Mouse (Mus musculus) midbrain, embryonic 10.5 days (tissue): ENCODE data around the gene Cavin1. TPM values are rescaled to one million over a fixed set of nuclear protein-coding genes. Genes with fewer than 3 reads are reported as not detected.

Experiments used
- DNase-seq: peaks from one replicate; pipeline ENCODE4 v3.0.0-alpha.2; 2017; ENCODE audit warnings: low spot score
- H3K27ac ChIP-seq: fragments of 300-500 bp; sonication (generic); replicated peaks from 2 replicates; pipeline ENCODE4 v1.5.1; 2016; ENCODE audit warnings: mild to moderate bottlenecking
- H3K27me3 ChIP-seq: fragments of 300-500 bp; sonication (generic); 2 replicates; pipeline ENCODE4 v1.6.1; 2016; ENCODE audit warnings: low read depth, mild to moderate bottlenecking; ENCODE audit not compliant: poor library complexity, severe bottlenecking
- H3K36me3 ChIP-seq: fragments of 300-500 bp; sonication (generic); 2 replicates; pipeline ENCODE4 v1.6.1; 2016; ENCODE audit warnings: mild to moderate bottlenecking, moderate library complexity
- H3K4me1 ChIP-seq: fragments of 300-500 bp; sonication (generic); 2 replicates; pipeline ENCODE4 v1.6.1; 2016
- H3K4me3 ChIP-seq: fragments of 300-500 bp; sonication (generic); 2 replicates; pipeline ENCODE4 v1.5.1; 2016; ENCODE audit warnings: mild to moderate bottlenecking, moderate library complexity
- H3K9me3 ChIP-seq: fragments of 300-500 bp; sonication (generic); replicated peaks from 2 replicates; pipeline ENCODE4 v1.6.1; 2016; ENCODE audit warnings: mild to moderate bottlenecking
- WGBS: fragments of 180-500 bp; shearing (Covaris S2); methylation state at CpG from one replicate; pipeline ENCODE4 v1.1.7; 2016; 5-methylcytosine and 5-hydroxymethylcytosine counted together
- polyA plus RNA-seq: library from polyadenylated mRNA; unstranded; fragments of >200 nt; fragmentation: Nextera tagmentation; extraction: Ambion mirVana; gene quantifications from 2 replicates; pipeline ENCODE4 v1.2.1, GENCODE M21; 2016

Cavin1 gene
- polyA plus RNA-seq, 1 experiment from 2014 or later, result 16.7 TPM

GRCm38 (mm10) chr11:100962371-100962911 is 8.2 kb downstream of the Cavin1 start:
- no peaks in the 10 kb centered on the region for H3K9me3 ChIP-seq
- no peak for DNase-seq
- WGBS, result 76% methylated on average over 9 of the region's 9 CpGs
- H3K27ac ChIP-seq, result no peak overlapping the region
- H3K27me3 ChIP-seq, result peaks cover 83% of the 10 kb centered on the region
- peaks cover 14% of the 10 kb centered on the region for H3K4me1 ChIP-seq
- no peak overlapping the region for H3K4me3 ChIP-seq
- no peaks in the 10 kb centered on the region for H3K36me3 ChIP-seq

DNA sequence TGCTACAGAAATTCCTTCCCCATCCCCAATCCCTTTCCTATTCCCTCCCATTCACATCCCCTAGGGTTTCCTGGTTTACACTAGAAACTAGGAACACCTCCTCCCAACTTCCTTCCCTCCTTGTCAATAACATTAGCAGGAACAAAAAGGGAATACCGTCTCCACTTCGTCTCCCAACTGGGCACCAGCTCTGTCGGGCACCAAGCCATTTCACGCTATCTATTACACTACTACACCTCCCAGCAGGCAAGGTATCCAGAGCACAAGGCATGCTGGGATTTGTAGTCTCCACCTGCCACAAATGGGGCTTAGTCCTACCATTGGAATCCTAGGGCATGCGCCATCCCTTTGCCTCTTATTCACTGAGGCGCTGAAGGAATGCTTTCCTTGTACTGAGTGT is 10.1 kb downstream of the Cavin1 start:
- Histone ChIP-seq H3K9me3 (no peaks in the 10 kb centered on the region), H3K4me3 (peak overlapping the region; percentile 25; the same call in 1 of the 2 replicates), H3K27ac (no peak overlapping the region), H3K27me3 (peaks cover 78% of the 10 kb centered on the region), H3K36me3 (no peaks in the 10 kb centered on the region), H3K4me1 (peaks cover 14% of the 10 kb centered on the region)
- WGBS, result 7% methylated on average over 6 of the region's 6 CpGs
- DNase-seq, result no peak

- peaks cover 71% of the 10 kb centered on the region for H3K27me3 ChIP-seq
- no peak for DNase-seq
- no peaks in the 10 kb centered on the region for H3K9me3 ChIP-seq
- H3K4me1 ChIP-seq, result peaks cover 14% of the 10 kb centered on the region
- H3K4me3 ChIP-seq, result no peak overlapping the region
- H3K36me3 ChIP-seq, result no peaks in the 10 kb centered on the region
- WGBS, result 36% methylated on average over 3 of the region's 3 CpGs
- H3K27ac ChIP-seq, result no peak overlapping the region
Observed at GRCm38 (mm10) chr11:100959826-100960225, 10.9 kb downstream of the Cavin1 start.

- peaks cover 14% of the 10 kb centered on the region for H3K4me1 ChIP-seq
- H3K27ac ChIP-seq, result no peak overlapping the region
- 4% methylated on average over 14 of the region's 14 CpGs for WGBS
- H3K36me3 ChIP-seq, result no peaks in the 10 kb centered on the region
- DNase-seq, result peak; percentile 64
- H3K4me3 ChIP-seq, result peak overlapping the region; percentile 46
- peaks cover 67% of the 10 kb centered on the region for H3K27me3 ChIP-seq
- no peaks in the 10 kb centered on the region for H3K9me3 ChIP-seq
Observed at GRCm38 (mm10) chr11:100959464-100959810, 11.2 kb downstream of the Cavin1 start.

DNA sequence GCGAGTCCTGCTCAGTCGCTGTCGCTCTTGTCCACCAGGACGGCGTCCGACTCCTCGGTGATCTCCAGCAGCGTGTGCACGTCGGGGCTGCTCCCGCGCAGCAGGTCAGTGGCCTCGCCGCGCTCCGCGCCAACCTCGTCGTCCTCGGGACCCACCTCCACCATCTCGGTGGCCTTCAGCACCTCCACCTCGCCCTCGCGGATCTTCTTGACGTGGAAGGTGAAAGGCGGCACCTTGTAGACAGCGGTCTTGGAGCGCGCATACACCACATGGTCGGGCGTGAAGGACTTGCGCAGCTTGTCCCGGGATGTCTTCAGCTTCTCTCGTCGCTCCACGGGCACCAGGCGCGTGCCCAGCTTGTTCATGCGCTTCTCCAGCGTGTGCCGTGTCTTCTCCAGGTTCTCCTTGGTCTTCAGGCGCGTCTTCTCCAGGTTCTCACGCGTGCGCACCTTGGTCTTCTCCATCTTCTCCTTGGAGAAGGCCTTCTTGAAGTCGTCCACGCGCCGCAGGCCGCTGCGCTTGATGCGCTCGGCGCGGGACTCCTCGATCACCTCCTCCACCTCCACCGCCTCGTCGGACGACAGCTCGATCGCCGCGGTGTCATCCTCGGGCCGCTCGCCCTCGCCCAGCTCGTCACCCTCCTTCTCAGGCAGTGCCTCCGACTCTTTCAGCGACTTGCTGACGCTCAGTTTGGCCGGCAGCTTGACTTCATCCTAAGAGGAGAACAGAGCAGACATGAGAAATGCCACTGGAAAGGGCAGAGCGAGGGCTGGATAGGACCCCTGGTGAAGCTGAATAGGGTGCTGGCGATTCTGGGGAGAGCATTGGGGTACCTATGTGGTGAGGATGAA is 11.8 kb downstream of the Cavin1 start:
- Histone ChIP-seq H3K36me3 (no peaks in the 10 kb centered on the region), H3K4me1 (peaks cover 14% of the 10 kb centered on the region), H3K4me3 (peak overlapping the region; percentile 46), H3K27me3 (peaks cover 61% of the 10 kb centered on the region), H3K27ac (no peak overlapping the region), H3K9me3 (no peaks in the 10 kb centered on the region)
- 8% methylated on average over 76 of the region's 76 CpGs for WGBS
- peak; percentile 32 for DNase-seq

DNA sequence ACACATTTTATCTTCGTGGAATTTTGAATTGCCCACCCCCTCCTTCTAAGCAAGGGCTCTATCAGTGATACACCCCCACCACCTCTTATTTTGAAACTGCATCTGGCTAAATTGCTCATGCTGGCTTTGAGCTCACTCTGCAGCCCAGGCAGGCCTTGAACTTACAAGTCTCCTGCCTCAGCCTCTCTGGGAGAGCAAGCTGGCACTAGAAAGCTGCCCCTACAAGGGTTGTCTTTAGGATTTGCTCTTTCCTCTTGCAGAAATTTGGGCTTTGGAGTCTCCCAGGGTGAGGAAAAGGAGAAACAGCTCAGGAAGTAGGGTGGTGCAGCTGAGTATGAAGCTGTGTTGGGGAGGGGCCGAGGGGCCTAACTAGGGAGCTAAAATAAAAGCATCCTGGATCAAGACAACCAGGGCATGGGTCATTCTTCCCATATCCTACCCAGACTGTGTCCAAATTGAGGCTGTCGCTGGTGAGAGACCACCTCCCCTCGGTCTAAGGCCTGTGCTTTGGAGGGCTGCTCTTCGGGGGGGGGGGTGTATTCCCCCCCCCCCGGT is 12.7 kb downstream of the Cavin1 start:
- 42% methylated on average over 6 of the region's 6 CpGs for WGBS
- peaks cover 14% of the 10 kb centered on the region for H3K4me1 ChIP-seq
- H3K36me3 ChIP-seq, result no peaks in the 10 kb centered on the region
- H3K4me3 ChIP-seq, result no peak overlapping the region
- DNase-seq, result no peak
- peaks cover 57% of the 10 kb centered on the region for H3K27me3 ChIP-seq
- H3K27ac ChIP-seq, result no peak overlapping the region
- no peaks in the 10 kb centered on the region for H3K9me3 ChIP-seq

DNA sequence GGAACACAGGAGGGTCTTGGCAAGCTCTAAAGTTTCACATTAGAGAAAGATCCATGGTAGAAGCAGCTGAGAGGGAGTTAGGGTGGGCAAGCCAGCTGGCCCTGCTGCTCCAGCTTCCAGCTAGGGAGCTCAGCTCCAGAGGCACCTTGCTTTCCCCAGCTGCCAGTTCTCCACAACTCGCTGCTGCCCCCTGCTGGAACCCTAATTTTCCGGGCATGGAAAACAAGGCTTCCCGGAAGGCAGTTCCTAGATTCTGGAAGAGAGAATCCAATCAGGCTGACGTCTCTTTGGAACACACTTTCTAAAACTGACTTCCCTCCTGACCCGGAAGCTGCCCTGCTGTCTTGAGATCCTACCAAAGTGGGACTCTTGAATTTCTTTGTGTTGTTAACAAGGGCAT is 13.4 kb downstream of the Cavin1 start:
- Histone ChIP-seq H3K36me3 (no peaks in the 10 kb centered on the region), H3K27me3 (peaks cover 50% of the 10 kb centered on the region), H3K4me3 (no peak overlapping the region), H3K4me1 (peaks cover 14% of the 10 kb centered on the region), H3K27ac (no peak overlapping the region), H3K9me3 (no peaks in the 10 kb centered on the region)
- 6% methylated on average over 5 of the region's 5 CpGs for WGBS
- DNase-seq, result peak; percentile 88

DNA sequence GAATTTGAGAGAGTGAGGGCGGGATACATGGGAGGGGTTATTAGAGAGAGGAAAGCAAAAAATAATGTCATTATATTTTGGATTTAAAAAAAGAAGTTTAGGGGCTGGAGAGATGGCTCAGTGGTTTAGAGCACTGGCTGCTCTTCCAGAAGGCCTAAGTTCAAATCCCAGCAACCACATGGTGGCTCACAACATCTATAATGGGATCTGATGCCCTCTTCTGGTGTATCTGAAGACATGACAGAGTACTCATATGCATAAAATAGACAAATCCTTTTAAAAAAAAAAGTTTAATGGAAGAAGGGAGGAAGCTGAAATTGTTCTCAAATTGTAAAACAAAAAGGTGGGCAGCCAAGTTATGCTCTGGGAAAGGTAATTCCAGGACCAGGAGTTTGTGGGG is 21.1 kb downstream of the Cavin1 start:
- WGBS, result 92% methylated on average over 1 of the region's 1 CpGs
- Histone ChIP-seq H3K36me3 (no peaks in the 10 kb centered on the region), H3K9me3 (no peaks in the 10 kb centered on the region; the same call in 1 of the 2 replicates), H3K27ac (no peak overlapping the region), H3K27me3 (no peaks in the 10 kb centered on the region), H3K4me3 (no peak overlapping the region), H3K4me1 (no peaks in the 10 kb centered on the region)
- no peak for DNase-seq

- H3K4me1 ChIP-seq, result no peaks in the 10 kb centered on the region
- no peaks in the 10 kb centered on the region for H3K27me3 ChIP-seq
- no peak for DNase-seq
- WGBS, result 74% methylated on average over 4 of the region's 4 CpGs
- H3K4me3 ChIP-seq, result no peak overlapping the region
- no peaks in the 10 kb centered on the region for H3K36me3 ChIP-seq
- no peaks in the 10 kb centered on the region; the same call in 1 of the 2 replicates for H3K9me3 ChIP-seq
- H3K27ac ChIP-seq, result no peak overlapping the region
Observed at GRCm38 (mm10) chr11:100948317-100948716, 22.4 kb downstream of the Cavin1 start.

GRCm38 (mm10) chr11:100947548-100947947 is 23.1 kb downstream of the Cavin1 start:
- H3K4me1 ChIP-seq, result no peaks in the 10 kb centered on the region
- no peaks in the 10 kb centered on the region for H3K36me3 ChIP-seq
- no peaks in the 10 kb centered on the region for H3K27me3 ChIP-seq
- no peak overlapping the region for H3K27ac ChIP-seq
- H3K4me3 ChIP-seq, result no peak overlapping the region
- no peak for DNase-seq
- H3K9me3 ChIP-seq, result no peaks in the 10 kb centered on the region; the same call in 1 of the 2 replicates

- Histone ChIP-seq H3K4me3 (no peak overlapping the region), H3K4me1 (no peaks in the 10 kb centered on the region), H3K27ac (no peak overlapping the region), H3K27me3 (no peaks in the 10 kb centered on the region), H3K36me3 (no peaks in the 10 kb centered on the region), H3K9me3 (no peaks in the 10 kb centered on the region; the same call in 1 of the 2 replicates)
- no peak for DNase-seq
- WGBS, result 59% methylated on average over 4 of the region's 4 CpGs
Observed at GRCm38 (mm10) chr11:100946862-100947261, 23.8 kb downstream of the Cavin1 start.

DNA sequence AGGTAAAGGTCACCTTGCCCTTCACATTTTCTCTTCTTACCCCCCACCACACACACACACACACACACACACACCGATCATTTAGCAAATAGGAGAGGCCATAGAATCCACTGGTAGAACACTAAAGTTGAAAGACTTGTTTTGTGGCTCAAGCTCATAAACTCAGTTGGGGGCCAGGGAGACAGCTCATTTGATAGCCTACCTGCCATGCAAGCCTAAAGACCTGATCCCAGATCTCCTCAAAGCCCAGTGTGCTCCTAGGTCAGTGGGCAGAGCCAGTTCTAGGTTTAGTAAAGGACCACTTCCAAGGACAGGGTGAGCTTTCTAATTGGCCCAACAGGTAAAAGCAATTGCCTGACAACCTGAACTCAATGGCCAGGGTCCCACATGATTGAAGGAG is 28.3 kb downstream of the Cavin1 start:
- no peaks in the 10 kb centered on the region for H3K9me3 ChIP-seq
- no peak for DNase-seq
- 0 out of 2 replicates have a peak, but pooled peaks cover 6% of the 10 kb centered on the region for H3K27me3 ChIP-seq
- 97% methylated on average over 1 of the region's 1 CpGs for WGBS
- peaks cover 19% of the 10 kb centered on the region for H3K4me1 ChIP-seq
- H3K27ac ChIP-seq, result no peak overlapping the region
- H3K36me3 ChIP-seq, result no peaks in the 10 kb centered on the region
- no peak overlapping the region for H3K4me3 ChIP-seq
